Mouse (Mus musculus) bone marrow, adult 2 months (tissue): Measurements from ENCODE around the gene Erich6b. TPM values are rescaled to one million over a fixed set of nuclear protein-coding genes. Genes with fewer than 3 reads are reported as not detected.

Experiments used
- H3K27ac ChIP-seq: fragments of 200-500 bp; 2 replicates; pipeline ENCODE4 v1.5.1; 2012; ENCODE audit warnings: low read depth, mild to moderate bottlenecking, control low read depth, inconsistent platforms, low read length; ENCODE audit not compliant: control insufficient read depth, poor library complexity, insufficient read depth
- H3K4me1 ChIP-seq: fragments of 200-500 bp; 2 replicates; pipeline ENCODE4 v1.6.1; 2011; ENCODE audit warnings: low read length; ENCODE audit not compliant: control insufficient read depth, insufficient read depth
- H3K4me3 ChIP-seq: fragments of 200-500 bp; replicated peaks from 2 replicates; pipeline ENCODE3; 2011; ENCODE audit warnings: mild to moderate bottlenecking, low read depth, low read length, control low read depth; ENCODE audit not compliant: control insufficient read depth
- CTCF ChIP-seq: fragments of 200-500 bp; IDR thresholded peaks from 2 replicates; pipeline ENCODE4 v1.5.1; 2011; ENCODE audit warnings: low read length, control low read depth; ENCODE audit not compliant: control insufficient read depth, insufficient read depth
- POLR2A ChIP-seq: fragments of 200-500 bp; IDR thresholded peaks from 2 replicates; pipeline ENCODE4 v1.6.1; 2011; ENCODE audit warnings: low read depth, mild to moderate bottlenecking, control low read depth, low read length, borderline replicate concordance; ENCODE audit not compliant: control insufficient read depth
- WGBS: fragments of 180-500 bp; shearing (Covaris S2); methylation state at CpG from one replicate; pipeline ENCODE4 v1.1.7; 2018; 5-methylcytosine and 5-hydroxymethylcytosine counted together
- polyA plus RNA-seq: library from polyadenylated mRNA; stranded (reverse); fragments of >200 nt; gene quantifications from 2 replicates; pipeline ENCODE4 v1.2.4, GENCODE M21; 2011; ENCODE audit warnings: low replicate concordance; ENCODE audit not compliant: missing spikeins, insufficient read depth, insufficient read length

Erich6b gene
- polyA plus RNA-seq, 1 experiment = not detected

- H3K4me3 ChIP-seq = no peak overlapping the region
- WGBS = 62% methylated on average over 1 of the region's 1 CpGs
- no peak overlapping the region for H3K27ac ChIP-seq
- no peak for TF ChIP-seq POLR2A
- H3K4me1 ChIP-seq = no peaks in the 10 kb centered on the region
Measured at GRCm38 (mm10) chr14:75669085-75669645, 27.1 kb downstream of the Erich6b start.

DNA sequence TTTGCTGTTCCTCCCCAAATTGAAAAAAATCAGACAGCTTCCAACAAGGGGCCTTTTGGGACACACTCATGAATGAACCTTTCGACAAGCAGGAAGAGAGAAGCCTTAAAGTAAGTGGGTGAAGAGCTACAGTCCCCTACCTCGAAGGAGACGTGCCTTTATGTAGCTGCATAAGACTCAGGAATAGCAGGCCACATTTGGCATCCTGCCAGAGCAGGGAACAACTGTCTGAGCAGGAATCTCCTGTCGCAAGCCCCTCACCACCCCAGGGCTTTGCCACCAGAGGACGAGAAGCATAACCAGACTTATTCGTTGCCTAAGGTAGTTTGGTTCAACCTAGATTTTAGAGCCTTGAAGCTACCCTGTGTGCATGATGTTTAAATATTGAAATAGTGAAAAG is 34.3 kb downstream of the Erich6b start:
- Histone ChIP-seq H3K4me1 (no peaks in the 10 kb centered on the region), H3K27ac (no peak overlapping the region), H3K4me3 (no peak overlapping the region)
- WGBS = 64% methylated on average over 6 of the region's 6 CpGs
- TF ChIP-seq CTCF (no peak), POLR2A (no peak)

- Histone ChIP-seq H3K27ac (no peak overlapping the region), H3K4me1 (no peaks in the 10 kb centered on the region), H3K4me3 (no peak overlapping the region)
- 85% methylated on average over 2 of the region's 2 CpGs for WGBS
- TF ChIP-seq POLR2A (no peak), CTCF (no peak)
Measured at GRCm38 (mm10) chr14:75690428-75690827, 48.4 kb downstream of the Erich6b start.

- Histone ChIP-seq H3K4me3 (no peak overlapping the region), H3K4me1 (peaks cover 3% of the 10 kb centered on the region), H3K27ac (no peak overlapping the region)
- no peak for TF ChIP-seq CTCF
- TF ChIP-seq POLR2A = no peak
- 67% methylated on average over 5 of the region's 5 CpGs for WGBS
Measured at GRCm38 (mm10) chr14:75696096-75696495, 54.0 kb downstream of the Erich6b start.

GRCm38 (mm10) chr14:75697928-75698327 is 55.9 kb downstream of the Erich6b start:
- H3K27ac ChIP-seq = no peak overlapping the region
- no peak overlapping the region for H3K4me3 ChIP-seq
- H3K4me1 ChIP-seq = peaks cover 3% of the 10 kb centered on the region
- 81% methylated on average over 1 of the region's 1 CpGs for WGBS
- TF ChIP-seq POLR2A (no peak), CTCF (no peak)

DNA sequence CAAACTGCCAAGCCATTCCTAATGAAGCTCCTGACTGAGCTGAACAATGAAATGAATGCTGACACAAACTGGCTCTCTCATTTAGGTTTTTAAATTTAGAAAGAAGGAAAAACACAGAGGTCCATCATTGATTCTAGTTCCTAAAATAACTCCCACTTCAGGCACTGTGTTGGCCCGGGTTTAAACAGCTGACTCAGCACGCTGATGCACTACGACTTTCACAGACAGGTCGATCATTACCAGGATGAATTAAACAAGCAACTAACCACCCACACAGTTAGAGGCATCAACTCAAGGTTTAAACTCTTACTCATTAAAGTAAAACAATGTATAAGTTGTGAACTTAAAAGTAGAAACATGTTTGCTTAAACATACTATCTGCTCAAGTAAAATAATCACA is 64.6 kb downstream of the Erich6b start:
- H3K27ac ChIP-seq = no peak overlapping the region
- WGBS = 91% methylated on average over 4 of the region's 4 CpGs
- no peaks in the 10 kb centered on the region for H3K4me1 ChIP-seq
- no peak overlapping the region for H3K4me3 ChIP-seq
- TF ChIP-seq CTCF (no peak), POLR2A (no peak)

DNA sequence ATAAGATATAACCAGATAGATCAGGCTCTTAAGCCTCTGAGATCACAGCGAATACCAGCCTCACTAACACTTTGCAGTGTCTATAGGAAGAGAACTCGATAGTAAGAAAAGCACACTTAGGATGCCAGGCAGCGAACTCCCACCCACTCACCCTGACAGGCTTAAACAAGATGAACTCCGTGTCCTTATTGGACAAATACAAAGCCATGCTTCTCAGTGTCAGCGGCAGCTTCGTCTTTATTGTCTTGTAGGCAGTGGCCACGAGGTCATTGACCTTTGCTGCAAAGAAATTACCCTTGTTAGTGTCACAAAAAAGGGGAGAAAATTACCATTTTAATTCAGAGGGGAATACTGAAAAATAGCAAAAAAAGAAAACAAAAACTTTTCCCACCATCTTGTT is 65.7 kb downstream of the Erich6b start:
- H3K4me3 ChIP-seq = no peak overlapping the region
- no peaks in the 10 kb centered on the region for H3K4me1 ChIP-seq
- TF ChIP-seq CTCF = no peak
- TF ChIP-seq POLR2A = no peak
- no peak overlapping the region for H3K27ac ChIP-seq
- WGBS = 93% methylated on average over 7 of the region's 7 CpGs

- H3K27ac ChIP-seq = no peak overlapping the region
- H3K4me1 ChIP-seq = no peaks in the 10 kb centered on the region; the same call in 1 of the 2 replicates
- WGBS = 95% methylated on average over 1 of the region's 1 CpGs
- H3K4me3 ChIP-seq = no peak overlapping the region
- no peak for TF ChIP-seq POLR2A
Measured at GRCm38 (mm10) chr14:75708986-75709385, 66.9 kb downstream of the Erich6b start.

DNA sequence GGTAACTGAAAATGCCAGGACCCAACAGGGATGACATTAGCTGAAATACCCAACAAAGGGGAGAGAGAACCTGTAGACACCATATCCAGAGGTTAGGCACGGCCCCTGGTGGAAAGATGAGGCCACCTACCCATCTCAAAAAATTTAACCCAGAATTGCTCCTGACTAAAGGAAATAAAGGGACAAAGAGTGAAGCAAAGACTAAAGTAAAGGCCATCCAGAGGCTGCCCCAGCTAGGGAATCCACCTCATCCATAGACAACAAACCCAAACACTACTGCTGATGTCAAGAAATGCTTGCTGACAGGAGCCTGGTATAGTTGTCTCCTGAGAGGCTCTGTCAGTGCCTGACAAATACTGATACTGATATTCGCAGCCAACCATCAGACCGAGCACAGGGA is 69.7 kb downstream of the Erich6b start:
- H3K4me3 ChIP-seq = no peak overlapping the region
- TF ChIP-seq CTCF (no peak), POLR2A (no peak)
- no peak overlapping the region for H3K27ac ChIP-seq
- H3K4me1 ChIP-seq = no peaks in the 10 kb centered on the region; the same call in 1 of the 2 replicates
- 90% methylated on average over 3 of the region's 3 CpGs for WGBS

DNA sequence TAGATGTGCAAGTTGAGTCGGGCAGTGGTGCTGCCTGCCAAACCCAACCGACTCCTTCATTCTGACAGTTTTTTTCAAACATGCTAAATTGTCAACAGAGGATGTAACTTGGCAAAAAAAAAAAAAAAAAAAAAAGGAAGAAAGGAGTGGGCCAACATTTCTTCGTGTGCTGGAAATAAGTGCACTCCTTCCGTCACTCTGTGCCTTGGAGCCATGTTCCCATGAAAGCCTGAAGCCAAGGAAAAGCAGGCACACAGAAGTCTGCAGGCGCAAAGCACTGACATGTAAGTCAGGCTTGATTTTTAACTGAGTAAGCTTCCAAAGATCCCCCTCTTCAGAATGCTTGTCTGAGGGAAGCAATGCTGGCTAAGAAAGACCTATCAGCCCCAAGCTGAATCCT is 70.6 kb downstream of the Erich6b start:
- 73% methylated on average over 5 of the region's 5 CpGs for WGBS
- no peak overlapping the region for H3K4me3 ChIP-seq
- H3K27ac ChIP-seq = no peak overlapping the region
- no peaks in the 10 kb centered on the region; the same call in 1 of the 2 replicates for H3K4me1 ChIP-seq
- TF ChIP-seq POLR2A (no peak), CTCF (no peak)
